Mouse (Mus musculus) 3134 (cell line): ENCODE measurements at regions not wholly inside any gene's neighbourhood (a gene's known extent, or its start where the extent isn't known, plus 50 kb on each side); places are given as distances from the start of the nearest gene placed in this dataset.
A peak's percentile ranks its signal among the peaks of the same experiment; 100 is the strongest.

ENCODE experiments used
- DNase-seq: peaks from one replicate; pipeline ENCODE4 v3.0.0-alpha.2; 2011; ENCODE audit warnings: low spot score; ENCODE audit not compliant: insufficient read length; ENCODE audit errors: extremely low read depth

GRCm38 (mm10) chr2:81089121-81089520 is 472.1 kb downstream of the Nup35 start:
- no peak for DNase-seq

- DNase-seq: no peak
Measured at GRCm38 (mm10) chr2:81105834-81106233, 488.8 kb downstream of the Nup35 start.

- no peak for DNase-seq
Measured at GRCm38 (mm10) chr2:81118757-81119156, 501.7 kb downstream of the Nup35 start.

- no peak for DNase-seq
Measured at GRCm38 (mm10) chr2:81120460-81121051, 503.5 kb downstream of the Nup35 start.

GRCm38 (mm10) chr2:81136473-81137082 is 519.5 kb downstream of the Nup35 start:
- DNase-seq: no peak

GRCm38 (mm10) chr2:81143600-81143999 is 526.6 kb downstream of the Nup35 start:
- no peak for DNase-seq

- no peak for DNase-seq
Measured at GRCm38 (mm10) chr2:81146458-81146857, 529.4 kb downstream of the Nup35 start.

- DNase-seq: no peak
Measured at GRCm38 (mm10) chr2:81148112-81148511, 531.1 kb downstream of the Nup35 start.

- DNase-seq: peak; percentile 14
Measured at GRCm38 (mm10) chr2:81182421-81182820, 565.4 kb downstream of the Nup35 start.

- no peak for DNase-seq
Measured at GRCm38 (mm10) chr2:81185976-81186375, 568.9 kb downstream of the Nup35 start.

GRCm38 (mm10) chr2:81190831-81191230 is 573.8 kb downstream of the Nup35 start:
- no peak for DNase-seq

GRCm38 (mm10) chr2:81200541-81200940 is 583.5 kb downstream of the Nup35 start:
- no peak for DNase-seq
